Mouse (Mus musculus): Measurements from ENCODE around the gene Hoxb7.

Gene Hoxb7

DNA sequence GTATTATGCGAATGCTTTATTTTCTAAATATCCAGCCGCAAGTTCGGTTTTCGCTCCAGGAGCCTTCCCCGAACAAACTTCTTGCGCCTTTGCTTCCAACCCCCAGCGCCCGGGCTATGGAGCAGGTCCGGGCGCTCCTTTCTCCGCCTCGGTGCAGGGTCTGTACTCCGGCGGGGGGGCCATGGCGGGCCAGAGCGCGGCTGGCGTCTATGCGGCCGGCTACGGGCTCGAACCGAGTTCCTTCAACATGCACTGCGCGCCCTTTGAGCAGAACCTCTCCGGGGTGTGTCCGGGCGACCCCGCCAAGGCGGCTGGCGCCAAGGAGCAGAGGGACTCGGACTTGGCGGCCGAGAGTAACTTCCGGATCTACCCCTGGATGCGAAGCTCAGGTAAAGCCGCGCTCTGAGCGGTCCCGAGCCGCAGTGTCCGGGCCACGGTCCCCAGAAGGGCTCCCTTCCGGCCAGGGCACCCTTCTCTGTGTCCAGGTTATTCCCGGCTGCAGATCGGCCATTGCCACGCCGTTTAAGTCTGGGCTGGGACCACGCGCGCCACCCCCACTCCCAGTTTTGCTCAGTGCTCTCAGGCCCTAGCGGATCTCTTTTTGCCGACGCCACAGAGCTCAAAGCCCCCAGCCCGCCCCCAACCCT is 439 bp downstream of the Hoxb7 start:
- DNase-seq: no peak

DNA sequence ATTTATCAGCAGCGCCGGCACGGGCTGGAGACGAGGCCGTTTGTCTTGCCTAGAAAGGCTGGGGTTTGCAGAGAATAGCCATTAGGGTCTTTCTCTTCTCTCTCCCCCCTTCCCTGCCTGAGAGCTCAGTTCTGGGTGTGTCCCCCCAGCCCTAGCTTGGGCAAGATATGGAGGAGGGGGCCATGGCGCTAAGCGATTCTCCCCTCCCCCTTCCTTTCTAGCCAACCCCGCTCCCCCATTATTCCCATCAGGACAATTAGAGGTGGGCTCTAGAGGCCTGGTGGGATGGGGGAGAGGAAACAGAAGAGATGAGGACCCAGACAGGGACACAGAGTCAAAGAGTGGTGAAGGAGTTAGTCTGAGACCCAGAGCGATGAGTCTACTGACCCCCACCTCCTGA is 988 bp downstream of the Hoxb7 start:
- DNase-seq: no peak

DNA sequence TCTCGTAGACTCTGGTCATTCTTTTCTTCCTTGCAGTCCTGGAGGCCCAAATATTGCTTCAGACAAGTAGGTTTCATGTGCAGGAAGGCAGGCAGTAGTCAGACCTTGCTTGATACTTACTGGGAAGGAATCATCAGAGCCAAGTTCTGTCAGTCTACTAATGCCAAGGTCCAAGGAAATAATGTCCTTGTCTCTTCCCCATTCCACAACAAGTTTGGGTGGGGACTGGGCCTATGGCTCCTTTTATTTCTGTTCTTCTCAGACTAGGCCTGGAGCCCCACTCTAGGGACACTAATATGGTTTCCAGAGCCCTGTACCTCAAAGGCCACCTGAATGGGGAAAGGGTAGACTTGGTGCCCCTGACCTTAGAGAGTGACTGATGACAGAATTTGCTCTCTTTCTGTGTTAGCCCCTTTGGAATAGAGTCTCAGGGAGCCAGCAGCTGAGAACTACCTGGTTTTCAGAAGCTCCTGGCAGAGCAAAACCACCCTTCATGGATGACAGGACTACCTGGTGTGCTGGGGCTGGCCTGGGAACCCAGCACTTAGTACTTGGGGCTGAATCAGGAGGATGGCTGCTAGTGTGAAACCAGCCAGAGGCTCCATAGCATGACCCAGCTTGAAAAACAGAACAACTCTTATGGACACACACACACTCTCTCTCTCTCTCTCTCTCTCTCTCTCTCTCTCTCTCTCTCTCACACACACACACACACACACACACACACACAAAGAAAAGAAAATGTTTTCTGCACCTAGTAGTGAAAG is 2.2 kb downstream of the Hoxb7 start:
- DNase-seq: no peak

DNA sequence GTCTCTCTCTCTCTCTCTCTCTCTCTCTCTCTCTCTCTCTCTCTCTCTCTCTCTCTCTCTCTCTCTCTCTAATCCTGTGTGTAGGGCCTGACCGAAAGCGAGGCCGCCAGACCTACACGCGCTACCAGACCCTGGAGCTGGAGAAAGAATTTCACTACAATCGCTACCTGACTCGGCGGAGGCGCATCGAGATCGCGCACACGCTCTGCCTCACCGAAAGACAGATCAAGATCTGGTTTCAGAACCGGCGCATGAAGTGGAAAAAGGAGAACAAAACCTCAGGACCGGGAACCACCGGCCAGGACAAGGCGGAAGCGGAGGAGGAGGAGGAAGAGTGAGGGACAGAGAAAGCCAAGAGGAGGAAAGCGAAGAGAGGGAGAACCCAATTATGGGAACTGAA is 2.9 kb downstream of the Hoxb7 start:
- DNase-seq: no peak

DNA sequence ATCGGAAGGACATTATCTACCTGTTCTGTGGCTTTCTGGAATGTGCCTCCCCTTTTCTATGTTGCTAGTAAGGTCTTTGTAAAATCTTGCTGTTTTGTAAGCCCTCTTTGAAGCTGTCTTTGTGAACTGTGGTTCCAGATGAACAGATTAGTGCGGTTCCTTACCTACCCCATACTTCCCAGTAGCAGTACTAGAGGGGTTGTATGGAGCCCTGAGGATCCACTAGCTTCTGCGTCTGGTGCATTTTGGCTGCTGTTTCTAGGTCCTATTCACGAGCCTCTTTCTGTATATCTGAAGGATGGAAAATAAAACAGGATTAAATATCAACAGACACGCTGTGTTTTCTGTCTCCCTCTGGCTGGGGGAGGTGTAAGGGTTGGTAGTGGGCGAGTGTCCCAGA is 3.4 kb downstream of the Hoxb7 start:
- no peak for DNase-seq

DNA sequence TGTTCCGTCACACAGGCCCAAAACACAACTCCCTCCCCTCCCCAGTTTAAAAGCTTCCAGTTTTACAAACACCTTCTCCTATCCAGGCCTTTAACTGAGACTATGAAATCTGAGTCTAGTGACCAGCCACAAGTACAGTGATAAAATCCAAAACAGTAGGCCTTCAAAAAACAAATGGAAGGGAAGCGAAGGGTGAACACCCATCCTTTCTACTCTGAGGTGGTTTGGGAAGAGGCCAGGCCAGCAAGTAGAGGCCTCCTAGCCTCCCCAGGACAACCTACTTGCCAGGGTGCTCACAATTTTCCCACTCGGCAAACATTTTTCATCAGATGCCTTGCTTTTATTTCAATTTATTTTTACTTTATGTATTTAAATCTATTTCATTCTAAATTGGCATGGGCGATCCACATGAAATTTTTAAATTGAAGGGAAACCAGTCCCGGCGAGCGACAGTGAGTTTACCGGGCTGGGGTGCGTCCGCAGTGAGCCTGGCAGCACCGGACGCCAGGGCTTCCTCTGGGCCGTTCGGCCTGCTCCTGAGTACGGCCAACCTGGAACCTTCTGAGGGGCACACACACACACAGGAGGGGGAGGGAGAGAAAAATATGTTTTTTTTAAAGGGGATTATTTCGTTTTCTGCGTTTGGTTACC is 4.4 kb downstream of the Hoxb7 start:
- no peak for DNase-seq

DNA sequence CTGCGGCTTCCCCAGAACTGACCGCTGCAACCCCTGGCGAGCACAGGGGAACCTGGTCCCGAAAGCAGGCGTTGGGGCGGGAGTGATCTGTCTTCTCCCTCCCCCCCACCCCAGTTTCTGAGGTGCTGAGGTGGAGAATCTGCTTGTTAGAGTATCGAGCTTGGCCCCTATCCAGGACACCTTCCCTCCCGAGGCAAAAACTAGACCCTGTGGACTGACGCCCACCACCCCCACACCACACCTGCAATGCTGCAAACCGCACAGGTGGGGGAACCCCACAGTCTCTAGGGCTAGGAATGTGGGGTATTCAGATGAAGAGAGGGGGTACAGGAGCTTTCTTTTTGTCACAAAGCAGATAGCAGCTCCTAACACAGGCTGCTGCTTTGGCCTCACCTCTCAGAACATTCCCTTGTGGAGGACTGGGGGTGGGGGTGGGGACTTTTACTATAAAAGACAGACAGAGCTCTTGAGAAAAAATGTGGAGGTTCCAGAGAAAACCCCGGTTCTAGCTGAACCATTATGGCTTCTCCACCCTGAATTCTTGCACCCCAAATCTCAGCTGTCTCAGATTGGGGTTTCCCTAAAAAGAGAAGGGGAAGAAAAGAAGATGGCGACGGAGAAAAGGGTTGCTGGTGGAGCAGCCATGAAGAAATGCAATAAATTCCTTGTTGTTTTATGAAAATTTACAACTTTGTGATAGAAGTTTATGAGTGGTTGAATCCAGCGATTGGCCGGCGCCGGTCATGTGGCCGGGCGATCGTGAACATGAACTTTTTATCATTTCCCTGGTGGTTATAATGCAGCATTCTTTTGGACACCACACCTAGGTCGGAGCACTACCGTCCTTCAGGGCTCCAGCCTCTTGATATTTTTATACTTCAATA is 5.5 kb downstream of the Hoxb7 start, which contains the start of gene Hoxb6:
Gene Hoxb6 (plus strand): TSS at position 796 of the 884 bp plus-strand sequence.
- DNase-seq: no peak

DNA sequence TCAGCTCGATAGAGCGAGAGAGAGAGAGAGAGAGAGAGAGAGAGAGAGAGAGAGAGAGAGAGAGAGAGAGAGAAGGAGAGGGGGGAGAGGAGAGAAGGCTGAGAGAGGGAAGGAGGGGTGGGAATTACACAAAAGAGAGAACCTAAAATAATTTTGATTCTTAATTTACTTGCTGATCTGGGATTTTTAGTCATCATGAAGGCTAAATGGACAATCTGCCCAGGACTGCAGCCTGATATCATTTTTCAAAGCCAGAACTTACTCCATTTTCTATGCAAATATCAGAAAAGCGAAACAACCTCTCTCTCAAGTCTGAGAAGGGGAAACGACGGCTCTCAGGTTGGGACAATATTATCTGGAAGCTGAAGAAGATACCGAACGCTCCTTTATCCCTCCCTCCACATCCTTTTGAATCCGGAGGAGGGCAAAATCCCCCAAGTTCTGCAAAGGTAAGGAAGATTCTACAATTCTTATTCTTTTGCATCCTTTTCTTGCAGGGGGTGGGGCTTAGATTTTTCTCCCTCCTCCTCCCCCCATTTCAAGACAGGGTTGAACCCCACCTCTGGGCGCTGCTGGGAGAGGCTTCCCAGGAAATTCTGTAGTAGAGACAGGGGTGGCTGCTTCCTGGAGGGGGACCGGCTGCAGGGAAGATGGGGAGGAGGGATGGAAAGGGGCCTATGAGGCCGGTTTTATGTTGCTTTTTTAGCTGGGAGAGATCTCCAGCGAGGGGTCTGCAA is 6.3 kb downstream of the Hoxb7 start:
- DNase-seq: no peak

GRCm38 (mm10) chr11:96293302-96293921 is 7.0 kb downstream of the Hoxb7 start:
- DNase-seq: no peak

DNA sequence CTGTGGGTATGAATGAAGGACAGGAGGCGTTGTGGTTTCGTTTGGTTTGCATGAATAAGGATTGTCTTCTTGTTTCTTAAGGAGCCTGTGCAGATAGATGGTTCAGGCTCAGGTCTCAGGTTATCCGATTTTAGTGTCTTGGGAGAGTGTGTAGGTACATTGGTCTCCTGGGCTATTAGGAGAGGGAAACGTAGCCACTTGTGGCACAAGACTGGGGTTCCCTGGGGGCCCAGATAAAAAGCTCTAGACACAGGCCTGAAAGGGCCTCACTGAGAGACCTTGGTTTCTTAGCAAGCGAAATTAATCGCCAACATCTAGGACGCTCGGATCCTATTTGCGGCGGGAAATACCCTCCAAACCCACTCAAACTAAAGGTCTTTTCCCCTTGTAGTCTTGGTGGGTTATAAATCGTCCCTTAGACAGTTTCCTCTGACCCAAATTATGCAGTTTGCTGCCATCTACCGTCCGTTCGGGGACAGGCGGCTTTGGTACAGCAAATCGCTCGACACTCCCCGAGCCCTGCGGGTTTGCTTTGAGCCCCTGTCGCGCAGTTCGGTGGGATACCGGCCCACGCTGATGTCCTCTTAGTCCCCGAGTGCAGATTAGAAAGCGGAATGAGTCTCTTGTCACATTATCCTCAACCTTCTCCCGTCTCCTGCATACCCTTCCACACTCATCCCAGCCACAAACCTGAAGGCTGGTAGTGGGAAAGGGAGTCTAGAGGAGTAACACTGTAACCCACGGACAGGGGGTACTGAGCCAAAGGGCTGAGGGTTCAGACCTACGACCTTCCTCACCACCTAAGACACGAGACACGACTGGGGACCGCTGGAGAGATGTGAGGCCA is 8.0 kb downstream of the Hoxb7 start:
- DNase-seq: peak; percentile 14

DNA sequence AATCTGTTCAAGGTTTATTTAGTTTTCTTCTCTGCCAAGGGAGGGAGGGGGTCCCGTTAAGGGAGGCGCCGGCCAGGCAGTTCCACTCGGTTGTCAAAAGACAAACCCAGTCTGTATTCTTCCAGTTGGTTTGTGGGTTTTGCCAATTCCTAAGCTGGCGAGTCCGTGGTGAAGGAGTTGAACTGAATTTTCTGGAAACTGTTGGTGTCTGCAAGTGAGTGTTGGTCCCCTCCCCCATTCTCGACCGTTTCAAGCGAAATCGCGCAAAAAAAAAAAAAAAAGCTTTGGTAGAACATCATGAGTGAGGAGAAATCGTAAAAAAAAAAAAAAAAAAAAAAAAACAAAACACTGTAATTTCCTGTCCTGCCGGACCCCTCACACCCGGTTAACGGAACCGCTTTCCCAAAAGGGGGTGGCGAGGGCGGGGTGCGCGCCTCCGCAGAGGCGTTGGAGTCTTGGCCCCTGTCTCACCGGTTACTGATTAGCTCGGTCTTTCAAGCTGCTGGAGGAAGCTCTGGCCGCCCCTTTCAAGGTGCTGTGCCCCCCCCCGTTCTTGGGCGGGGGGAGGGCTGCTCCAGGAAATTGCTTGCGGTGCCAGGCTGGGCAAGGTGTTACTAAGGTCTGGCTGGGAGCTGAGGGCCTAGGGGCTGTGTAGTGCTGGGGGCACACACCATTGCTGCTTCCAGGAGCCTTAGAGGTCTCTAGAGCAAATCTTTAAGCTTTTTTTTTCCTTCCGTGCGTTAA is 8.8 kb downstream of the Hoxb7 start:
- no peak for DNase-seq

GRCm38 (mm10) chr11:96296997-96297396 is 10.6 kb downstream of the Hoxb7 start:
- DNase-seq: no peak

DNA sequence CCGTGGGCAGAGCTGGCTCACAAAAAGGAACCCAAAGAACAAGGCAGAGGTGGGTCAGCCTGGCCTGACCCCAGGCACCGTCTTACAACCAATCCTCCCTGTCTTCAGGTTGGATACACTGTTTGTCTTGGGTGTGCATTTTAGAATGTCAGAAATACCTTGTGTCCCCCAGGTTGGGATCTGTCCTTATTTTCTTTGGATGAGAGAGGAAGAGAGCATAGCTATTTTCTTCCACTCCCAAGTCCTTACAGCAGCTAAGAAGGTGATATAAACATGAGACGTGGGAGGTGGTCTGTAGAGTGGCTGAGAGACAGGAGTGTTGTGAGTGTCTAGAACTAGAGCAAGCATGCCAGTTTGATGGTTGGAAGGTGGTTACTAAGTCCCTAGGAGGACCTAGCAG is 11.0 kb downstream of the Hoxb7 start:
- DNase-seq: no peak

GRCm38 (mm10) chr11:96297968-96298635 is 11.7 kb downstream of the Hoxb7 start:
- DNase-seq: no peak

- no peak for DNase-seq
Observed at GRCm38 (mm10) chr11:96298895-96299667, 12.7 kb downstream of the Hoxb7 start.

- no peak for DNase-seq
Observed at GRCm38 (mm10) chr11:96299781-96300180, 13.4 kb downstream of the Hoxb7 start.

DNA sequence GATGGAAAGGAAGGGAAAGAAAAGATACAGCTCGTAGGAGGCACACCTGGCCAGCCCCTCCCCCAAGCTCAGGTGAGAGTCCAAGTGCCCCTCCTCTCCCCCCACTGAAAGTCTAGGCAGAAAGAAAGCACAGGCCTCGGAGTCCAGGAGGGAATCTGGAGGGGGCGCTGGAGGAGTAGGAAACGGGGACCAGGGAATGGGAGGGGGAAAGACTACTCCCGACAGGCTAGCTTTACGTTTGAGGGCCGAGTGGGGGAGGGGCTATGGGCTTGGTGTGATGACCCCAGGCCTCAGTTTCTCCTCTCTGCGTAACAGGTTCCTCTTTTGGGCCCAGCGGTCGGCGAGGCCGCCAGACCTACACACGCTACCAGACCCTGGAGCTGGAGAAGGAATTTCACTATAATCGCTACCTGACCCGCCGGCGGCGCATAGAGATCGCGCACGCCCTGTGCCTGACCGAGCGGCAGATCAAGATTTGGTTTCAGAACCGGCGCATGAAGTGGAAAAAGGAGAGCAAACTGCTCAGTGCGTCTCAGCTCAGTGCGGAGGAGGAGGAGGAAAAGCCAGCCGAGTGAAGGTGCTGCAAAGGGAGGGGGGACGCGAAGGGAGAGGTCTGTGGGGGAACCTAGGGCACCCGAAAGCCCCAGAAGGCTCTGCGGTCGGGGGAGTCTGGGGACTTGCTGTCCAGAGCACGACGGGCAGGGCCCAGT is 14.1 kb downstream of the Hoxb7 start:
- no peak for DNase-seq

GRCm38 (mm10) chr11:96301064-96301431 is 14.6 kb downstream of the Hoxb7 start:
- DNase-seq: no peak

All from cerebellum, adult 9-10 months (tissue).